Mouse (Mus musculus) brain, embryonic 14.5 days (tissue): ENCODE data around the gene Ust.

Experiments used
- CTCF ChIP-seq: fragments of 200-500 bp; IDR thresholded peaks from 2 replicates; pipeline ENCODE4 v1.5.1; 2012; ENCODE audit warnings: inconsistent platforms, mild to moderate bottlenecking, moderate library complexity, borderline replicate concordance; ENCODE audit not compliant: insufficient read depth, insufficient read length; ENCODE audit errors: extremely low read depth
- POLR2A ChIP-seq: fragments of 200-500 bp; IDR thresholded peaks from 2 replicates; pipeline ENCODE4 v1.6.1; 2012; ENCODE audit warnings: mild to moderate bottlenecking, inconsistent platforms, borderline replicate concordance; ENCODE audit not compliant: poor library complexity, insufficient read depth, insufficient read length, severe bottlenecking; ENCODE audit errors: extremely low read depth

GRCm38 (mm10) chr10:8309435-8309834 is 209.2 kb downstream of the Ust start:
- TF ChIP-seq CTCF, result no peak
- TF ChIP-seq POLR2A, result no peak
